Mouse (Mus musculus) olfactory bulb, adult 2 months (tissue): ENCODE data around the gene Hacd1.

Experiments used
- CTCF ChIP-seq: fragments of 200-500 bp; IDR thresholded peaks from 2 replicates; pipeline ENCODE4 v1.5.1; 2012; ENCODE audit warnings: low read depth, mild to moderate bottlenecking, low read length, moderate library complexity; ENCODE audit not compliant: insufficient read depth
- POLR2A ChIP-seq: fragments of 200-500 bp; IDR thresholded peaks from 2 replicates; pipeline ENCODE4 v1.6.1; 2012; ENCODE audit warnings: mild to moderate bottlenecking, low read depth, low read length, moderate library complexity; ENCODE audit not compliant: insufficient read depth

GRCm38 (mm10) chr2:14043577-14044170 is 12.3 kb downstream of the Hacd1 start:
- TF ChIP-seq POLR2A (no peak), CTCF (no peak)
